Mouse (Mus musculus): ENCODE measurements at regions not wholly inside any gene's neighbourhood (a gene's known extent, or its start where the extent isn't known, plus 50 kb on each side); places are given as distances from the start of the nearest gene placed in this dataset.
A peak's percentile ranks its signal among the peaks of the same experiment; 100 is the strongest.

DNA sequence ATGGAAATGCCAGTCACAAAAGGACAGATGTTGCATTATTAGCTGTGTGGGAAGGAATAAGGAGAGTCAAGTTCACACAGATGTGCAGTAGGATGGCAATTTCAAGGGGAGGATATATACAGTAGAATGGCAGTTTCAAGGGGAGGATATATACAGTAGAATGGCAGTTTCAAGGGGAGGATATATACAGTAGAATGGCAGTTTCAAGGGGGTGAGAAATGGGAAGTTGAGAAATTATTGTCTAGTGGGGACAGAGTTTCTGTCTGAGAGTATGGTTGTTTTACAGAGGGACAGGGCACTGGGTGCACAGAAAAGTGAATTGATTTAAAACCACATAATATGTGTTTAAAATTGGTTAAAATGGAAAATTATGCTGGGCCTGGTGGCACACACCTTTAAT is 54.8 kb upstream of the Scel start:
- no peak for DNase-seq (ENCODE audit: inconsistent ontology term)

DNA sequence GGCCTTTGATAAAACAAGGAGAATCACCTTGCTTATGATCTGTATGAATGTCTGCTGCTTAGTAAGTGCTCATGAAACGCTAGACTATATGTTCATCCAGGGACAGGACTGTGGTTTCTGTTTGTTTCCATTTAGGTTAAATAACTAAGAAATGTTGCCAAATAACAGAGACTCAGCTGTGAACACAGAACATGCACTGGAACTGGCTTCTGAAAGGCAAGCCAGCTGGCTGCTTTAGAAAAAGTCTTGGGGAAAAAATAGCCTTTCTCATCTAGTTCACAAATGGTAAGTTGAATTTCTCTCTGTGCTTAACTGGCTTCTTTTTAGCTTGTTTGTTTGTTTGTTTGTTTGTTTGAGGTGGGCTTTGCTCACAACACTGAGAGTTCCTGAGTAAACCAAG is 57.0 kb upstream of the Scel start:
- no peak for DNase-seq (ENCODE audit: inconsistent ontology term)

DNA sequence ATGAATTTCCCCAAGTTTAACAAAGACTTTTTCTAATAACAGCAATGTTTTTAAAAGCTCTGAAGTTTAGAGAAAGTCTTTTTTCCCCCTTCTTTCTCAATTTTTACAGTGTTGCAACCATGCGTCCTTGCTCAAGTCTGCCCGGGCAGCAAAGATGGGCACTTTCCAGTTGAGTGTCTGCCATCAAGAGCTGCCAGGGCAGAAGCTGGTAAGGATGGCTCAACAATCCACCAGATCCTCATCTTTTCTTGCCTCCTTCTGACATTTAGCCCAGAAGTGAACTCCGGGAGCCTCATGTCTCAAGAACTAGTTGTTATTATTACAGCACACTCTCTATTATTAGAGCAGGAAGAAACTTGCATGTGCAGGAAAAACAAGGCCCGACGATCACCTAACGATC is 62.4 kb upstream of the Scel start:
- no peak for DNase-seq (ENCODE audit: inconsistent ontology term)

DNA sequence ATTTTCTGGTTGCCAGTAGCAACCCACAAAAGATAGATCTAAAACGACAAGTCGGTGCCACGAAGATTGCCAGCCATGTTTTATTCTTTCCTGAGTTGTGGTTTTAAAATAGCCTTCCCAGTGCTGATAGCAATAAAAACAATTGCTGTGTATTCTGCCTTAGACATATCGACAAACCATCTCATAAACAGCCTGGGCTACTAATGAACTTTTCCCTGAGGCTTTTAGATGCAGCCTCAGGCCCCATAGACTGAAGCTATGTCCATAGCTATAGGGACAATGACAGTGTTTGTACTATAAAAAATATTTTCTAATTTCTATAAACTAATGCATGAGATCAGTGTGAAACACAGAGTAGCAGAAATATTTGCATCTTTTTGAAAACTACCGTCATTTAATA is 63.7 kb upstream of the Scel start:
- no peak for DNase-seq (ENCODE audit: inconsistent ontology term)

DNA sequence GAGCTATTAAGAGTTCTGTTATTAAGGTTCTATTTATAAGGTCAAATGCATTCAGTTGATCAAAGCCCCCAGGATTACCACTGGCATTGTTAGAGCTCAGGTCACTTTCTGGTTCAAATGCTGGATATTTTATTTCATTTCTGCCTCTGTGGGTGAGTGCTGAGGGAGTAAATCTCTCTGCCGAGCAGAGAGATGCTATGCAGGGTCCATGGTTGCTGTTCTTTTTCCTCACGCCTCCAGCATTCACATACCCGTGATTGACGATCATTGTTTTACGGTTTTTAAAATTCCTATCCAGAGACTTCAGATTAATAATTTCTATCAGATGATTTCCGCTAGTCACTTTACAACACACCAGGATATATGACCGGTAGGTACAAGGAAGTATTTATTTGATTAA is 64.1 kb upstream of the Scel start:
- no peak for DNase-seq (ENCODE audit: inconsistent ontology term)

DNA sequence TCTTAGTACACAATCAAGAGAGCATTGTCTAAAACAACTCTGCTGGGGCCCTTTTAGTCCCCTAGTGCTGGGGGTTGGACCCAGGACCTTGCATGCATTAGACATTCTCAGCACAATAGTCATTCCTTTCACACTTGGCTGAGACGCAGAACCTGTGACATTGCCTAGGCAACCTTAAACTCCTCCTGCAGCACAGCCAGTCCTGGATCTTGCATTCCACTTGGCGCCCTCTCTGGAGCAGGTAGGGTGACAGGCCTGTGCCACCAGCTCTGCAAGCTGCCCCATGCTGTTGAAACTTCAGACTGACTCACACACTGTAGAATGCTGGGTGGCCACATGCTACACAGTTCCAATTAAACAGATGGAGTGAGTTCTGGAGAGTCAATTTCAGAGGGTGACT is 66.5 kb upstream of the Scel start:
- DNase-seq (ENCODE audit: inconsistent ontology term): peak; percentile 66

DNA sequence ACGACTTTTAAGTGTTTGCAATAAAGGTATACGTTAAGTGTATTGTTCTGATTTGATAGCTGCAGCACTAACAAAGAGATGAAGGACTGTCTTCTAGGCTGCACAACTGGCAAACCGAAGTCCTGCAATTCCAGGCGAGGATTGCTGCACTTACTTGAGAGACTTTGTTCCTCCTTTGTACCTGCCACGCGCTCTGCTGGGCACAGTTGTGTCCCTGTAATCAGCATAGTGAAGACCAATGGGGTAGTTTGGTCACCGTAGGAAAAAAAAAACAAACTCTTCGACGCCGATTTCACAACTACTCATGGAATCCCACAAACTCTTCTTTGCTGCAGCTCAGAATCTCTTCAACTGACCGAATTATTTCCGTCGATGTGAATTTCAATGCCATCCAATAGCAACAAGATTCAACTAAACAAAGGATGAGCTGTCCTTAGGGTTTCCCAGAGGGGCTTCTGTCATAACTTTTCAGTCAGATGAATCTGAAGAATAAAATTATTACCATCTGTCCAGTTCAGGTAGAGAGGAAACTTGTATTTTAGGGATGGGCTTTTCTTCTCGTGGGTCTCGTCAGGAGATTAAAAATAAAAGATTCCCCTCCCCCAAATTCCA is 71.6 kb upstream of the Scel start:
- peak; percentile 91 for DNase-seq (ENCODE audit: inconsistent ontology term)

DNA sequence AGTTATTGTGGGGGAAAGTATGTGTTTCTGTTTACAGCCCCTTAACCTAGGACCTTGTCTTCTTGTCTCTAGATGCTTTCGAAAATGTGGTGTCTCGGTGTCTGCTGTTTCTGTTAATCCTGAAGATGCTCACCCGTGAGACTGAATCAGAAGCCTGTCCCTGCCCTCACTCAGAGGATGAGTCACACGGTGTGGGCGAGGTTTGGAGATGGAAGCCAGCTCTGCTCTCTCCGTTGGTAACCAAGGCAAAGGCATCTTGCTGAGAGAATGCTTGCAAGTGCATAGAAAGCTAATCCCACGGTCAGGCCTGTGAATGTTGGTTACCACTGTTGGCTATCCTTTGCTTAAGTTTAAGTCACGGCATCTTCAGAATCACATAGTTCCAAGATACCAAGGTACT is 72.9 kb upstream of the Scel start:
- peak; percentile 87 for DNase-seq (ENCODE audit: inconsistent ontology term)

DNA sequence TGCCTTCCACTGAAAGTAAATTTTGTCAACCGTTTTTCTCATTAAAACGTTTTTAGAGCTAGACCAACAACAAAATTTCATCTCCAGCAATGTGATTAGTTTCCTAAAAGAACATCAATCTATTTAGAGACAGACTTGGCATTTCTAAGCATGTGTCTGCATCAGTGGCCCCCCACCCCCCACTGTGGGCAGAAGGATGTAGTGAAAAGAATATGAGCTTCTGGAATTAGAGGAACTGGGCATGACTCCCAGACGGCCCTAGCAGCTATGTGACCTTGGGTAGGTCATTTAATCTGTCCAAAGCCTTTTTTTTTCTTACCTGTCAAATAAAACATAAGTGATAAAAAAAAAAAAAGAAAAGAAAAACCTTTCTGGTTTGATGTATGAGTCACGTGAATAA is 78.9 kb upstream of the Scel start:
- DNase-seq (ENCODE audit: inconsistent ontology term): peak; percentile 81

DNA sequence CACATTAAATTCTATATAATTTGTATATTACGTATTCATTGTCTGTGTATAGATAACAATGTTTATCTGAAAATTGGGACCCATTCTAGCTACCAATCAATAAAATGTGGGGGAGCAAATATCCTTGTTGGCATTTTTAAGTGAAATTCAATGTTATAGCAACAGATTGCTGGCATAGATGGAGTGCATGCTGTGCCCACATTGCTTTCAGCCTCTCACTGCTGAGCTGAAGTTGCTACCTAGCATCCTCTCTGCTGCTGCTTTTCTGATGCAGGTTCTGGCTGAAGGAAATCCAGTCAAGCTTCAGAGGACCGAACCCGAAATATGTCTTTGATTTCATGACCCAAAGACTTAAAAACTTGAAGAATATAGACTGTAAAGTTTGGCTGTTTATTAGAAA is 80.0 kb upstream of the Scel start:
- no peak for DNase-seq (ENCODE audit: inconsistent ontology term)

DNA sequence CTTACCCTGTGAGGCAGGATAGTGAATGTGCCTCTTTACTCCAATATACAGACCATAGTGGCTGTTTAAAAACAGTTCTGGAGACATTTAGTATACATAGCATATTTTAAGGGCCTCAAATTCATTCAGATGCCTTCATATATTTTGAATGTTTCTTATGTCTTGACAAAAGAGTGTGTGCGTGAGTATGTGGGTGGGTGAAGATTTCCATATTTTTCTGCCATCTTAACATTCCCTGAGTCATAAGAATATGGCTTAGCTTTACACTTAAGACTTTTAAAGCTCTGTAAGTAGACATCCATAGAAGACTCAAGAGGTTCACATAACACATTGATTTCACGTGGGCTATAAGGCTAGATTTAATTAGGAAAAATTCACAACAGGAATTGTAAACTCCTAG is 81.3 kb upstream of the Mycbp2 start:
- DNase-seq (ENCODE audit: inconsistent ontology term): no peak

DNA sequence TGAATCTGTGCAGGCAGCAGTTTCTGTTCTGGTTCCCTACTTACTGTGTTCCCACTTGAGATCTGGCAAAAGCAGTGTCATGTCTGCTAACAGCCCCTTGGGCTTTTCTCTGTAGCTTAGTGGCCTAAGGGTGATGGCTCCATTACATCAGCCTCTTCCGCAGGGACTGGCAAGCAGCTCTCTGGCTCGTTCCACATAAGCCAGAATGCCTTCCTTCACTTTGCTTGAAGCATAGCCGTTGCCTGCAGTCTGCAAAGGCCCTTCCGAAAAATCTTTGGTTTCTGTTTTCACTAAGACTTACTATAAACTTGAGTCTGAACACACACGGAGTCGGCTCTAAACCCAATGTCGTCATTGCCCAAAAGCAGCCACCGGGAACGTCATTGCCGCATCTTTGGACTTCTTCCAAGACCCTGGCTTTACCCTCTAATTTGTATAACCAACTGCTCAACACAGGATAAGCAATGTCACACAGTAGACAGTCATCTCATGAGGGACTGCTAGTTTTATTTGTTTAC is 74.8 kb upstream of the Mycbp2 start:
- no peak for DNase-seq (ENCODE audit: inconsistent ontology term)

DNA sequence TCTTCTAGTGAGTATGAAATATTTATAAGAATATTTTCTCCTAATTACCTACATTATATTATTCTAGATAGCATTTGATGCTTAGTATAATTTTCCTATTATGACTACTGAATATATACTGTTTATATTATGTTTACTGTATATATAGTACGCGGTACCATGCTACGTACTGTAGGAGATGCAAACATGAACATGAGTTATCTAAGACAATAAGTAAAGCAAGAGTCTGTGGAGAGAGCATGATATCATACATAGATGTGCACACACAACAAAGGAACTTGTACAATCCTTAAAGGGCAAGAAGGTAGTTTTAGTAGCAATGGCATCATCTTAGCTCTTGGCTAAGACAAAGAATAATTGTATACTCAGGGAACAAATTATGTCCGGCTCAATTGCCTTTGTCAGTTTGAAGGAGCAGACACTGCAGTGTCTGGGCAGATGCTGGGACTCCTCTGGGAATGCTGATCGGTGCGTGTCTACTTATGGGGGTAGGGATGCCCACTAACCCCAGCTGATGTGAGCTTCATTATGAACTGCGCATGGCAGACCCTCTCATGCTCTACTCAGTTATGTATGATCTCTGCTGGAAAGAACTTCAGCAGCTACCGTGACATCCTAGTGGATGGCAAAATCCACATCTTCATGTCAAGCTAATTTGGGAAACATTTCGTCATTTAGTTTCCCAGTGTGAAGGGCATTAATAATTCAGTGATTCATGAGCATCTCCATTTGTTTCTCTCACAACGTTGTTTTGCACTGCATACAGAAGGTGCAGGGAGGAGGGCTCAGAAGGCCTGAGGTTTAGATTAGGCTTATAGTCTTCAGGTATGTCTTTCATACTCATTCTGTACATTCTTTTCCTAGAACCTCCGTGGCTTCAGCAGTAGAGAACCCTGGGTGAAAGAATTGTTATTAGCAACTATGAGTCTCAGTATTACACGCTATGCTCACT is 70.8 kb upstream of the Mycbp2 start:
- no peak for DNase-seq (ENCODE audit: inconsistent ontology term)

DNA sequence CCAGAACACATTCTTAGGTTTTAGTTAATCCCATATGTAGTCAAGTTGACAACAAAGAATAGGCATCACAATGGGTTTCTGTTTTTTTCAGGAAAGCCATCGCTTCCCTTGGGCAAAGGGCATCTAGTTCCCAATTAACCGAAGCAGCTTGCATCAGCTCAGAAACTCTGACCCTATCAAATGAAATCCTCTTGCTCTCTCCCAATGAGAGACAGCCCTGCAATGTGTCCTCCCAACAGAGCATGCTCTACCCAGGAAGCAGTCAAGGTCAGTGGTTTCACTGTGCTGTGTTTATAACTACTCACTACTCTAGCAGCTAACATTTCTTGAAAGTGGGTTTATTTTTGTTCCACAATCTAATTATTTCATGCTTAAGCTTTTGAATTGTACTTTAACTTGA is 58.0 kb upstream of the Mycbp2 start:
- DNase-seq (ENCODE audit: inconsistent ontology term): no peak

DNA sequence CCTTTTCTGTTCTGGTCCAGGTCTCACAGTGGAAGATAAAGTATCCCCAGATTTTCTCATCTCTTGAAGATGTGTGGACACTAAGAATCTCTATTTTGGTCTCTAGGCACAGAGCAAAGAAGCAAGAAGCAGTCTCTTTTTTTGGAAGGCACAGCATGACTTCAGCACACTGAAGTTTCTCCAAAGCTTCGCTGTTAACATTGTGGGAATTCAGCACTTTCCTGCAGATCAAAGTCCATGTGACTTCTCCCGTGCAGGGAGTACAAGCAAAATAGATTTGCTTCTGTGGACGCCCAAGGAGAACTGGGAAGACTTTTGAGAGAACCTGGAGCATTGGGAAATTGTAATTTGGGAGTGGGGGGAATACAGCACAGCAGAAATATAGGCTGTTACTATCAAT is 56.4 kb upstream of the Mycbp2 start:
- DNase-seq (ENCODE audit: inconsistent ontology term): no peak

DNA sequence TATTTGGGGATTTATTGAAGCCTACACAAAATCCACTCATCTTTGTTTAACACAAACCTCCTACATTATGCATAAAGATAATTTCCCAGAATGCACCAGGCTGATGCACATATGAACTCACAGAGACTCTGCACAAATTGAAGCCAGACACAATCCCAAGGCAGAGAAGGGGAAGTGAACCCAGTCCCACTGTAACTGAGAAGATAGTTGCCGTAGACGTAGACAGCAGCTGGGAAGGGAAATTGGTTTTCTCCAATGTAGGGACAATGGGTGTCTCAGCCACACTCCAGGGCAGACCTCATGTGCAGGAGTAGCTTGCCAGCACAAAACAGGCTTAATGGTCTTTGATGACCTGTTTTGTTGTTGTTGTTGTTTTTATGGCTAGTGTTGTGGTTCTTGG is 55.4 kb upstream of the Mycbp2 start:
- DNase-seq (ENCODE audit: inconsistent ontology term): no peak

DNA sequence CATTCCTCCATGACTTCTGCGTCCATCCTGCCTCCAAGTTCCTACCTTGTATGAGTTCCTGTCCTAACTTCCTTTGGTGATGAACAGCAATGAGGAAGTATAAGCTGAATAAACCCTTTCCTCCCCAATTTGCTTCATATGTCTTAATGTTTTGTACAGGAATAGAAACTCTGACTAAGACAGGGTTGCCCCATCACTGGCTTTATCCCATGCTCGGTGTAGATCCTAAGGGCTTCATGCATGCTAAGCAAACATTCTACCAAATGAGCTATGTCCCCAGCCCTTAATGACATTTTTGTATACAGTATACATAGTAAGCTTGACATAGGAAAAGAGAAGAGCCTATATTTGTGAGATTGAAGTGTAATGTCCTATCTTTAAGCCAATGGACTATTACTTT is 54.7 kb upstream of the Mycbp2 start:
- no peak for DNase-seq (ENCODE audit: inconsistent ontology term)

DNA sequence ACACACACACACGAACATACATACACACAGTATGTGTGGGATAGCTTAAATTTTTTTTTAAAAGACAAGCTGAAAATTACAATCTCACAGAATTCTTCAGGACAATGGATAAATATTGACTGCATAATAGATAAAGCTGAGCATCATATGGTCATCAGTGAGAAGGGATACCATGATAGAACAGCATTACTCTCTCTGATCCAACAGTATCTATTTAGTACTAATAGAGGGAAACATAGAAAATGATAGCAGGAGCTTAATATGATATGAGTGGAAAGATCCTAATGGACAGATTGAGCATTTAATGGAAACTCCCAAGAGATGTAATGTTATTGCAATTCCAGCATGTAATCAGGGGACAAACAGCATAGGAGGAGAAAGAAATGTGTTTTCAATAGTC is 51.8 kb upstream of the Mycbp2 start:
- no peak for DNase-seq (ENCODE audit: inconsistent ontology term)
